Mouse (Mus musculus) cortical plate, adult 2 months (tissue): ENCODE measurements at regions not wholly inside any gene's neighbourhood (a gene's known extent, or its start where the extent isn't known, plus 50 kb on each side); places are given as distances from the start of the nearest gene placed in this dataset.

ENCODE experiments used
- CTCF ChIP-seq: fragments of 200-500 bp; IDR thresholded peaks from 2 replicates; pipeline ENCODE4 v1.5.1; 2011; ENCODE audit warnings: mild to moderate bottlenecking, control low read depth, low read length; ENCODE audit not compliant: insufficient read depth; ENCODE audit errors: extremely low read depth
- POLR2A ChIP-seq: fragments of 200-500 bp; IDR thresholded peaks from 2 replicates; pipeline ENCODE4 v1.6.1; 2011; ENCODE audit warnings: mild to moderate bottlenecking, low read length, control low read depth; ENCODE audit not compliant: insufficient read depth; ENCODE audit errors: extremely low read depth

DNA sequence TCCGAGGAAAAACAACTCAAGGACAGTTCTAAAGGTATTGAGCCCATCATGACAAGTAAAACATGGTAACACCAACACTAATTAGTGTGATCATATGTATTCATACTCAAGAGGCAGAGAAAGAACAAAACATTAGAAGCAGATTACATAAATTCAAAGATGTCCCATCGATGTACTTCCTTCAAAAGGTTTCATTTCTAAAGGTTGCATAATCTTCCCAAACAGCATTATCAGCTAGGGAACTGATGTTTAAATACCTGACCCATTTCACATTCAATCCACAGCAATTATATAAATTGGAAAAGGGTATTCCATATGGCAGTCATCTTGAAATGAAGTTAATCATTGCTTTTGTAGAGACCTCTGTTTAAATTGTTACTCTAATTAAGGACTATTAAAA, 202.2 kb upstream of the Flrt2 start:
- TF ChIP-seq POLR2A (no peak), CTCF (no peak)
